Mouse (Mus musculus) cerebellum, adult 2 months (tissue): ENCODE measurements around the gene Ltbp1.

Source experiments
- CTCF ChIP-seq: fragments of 200-500 bp; IDR thresholded peaks from 2 replicates; pipeline ENCODE4 v1.5.1; 2011; ENCODE audit warnings: low read depth, mild to moderate bottlenecking, control low read depth, low read length, moderate library complexity, borderline replicate concordance; ENCODE audit not compliant: insufficient read depth
- POLR2A ChIP-seq: fragments of 200-500 bp; IDR thresholded peaks from 2 replicates; pipeline ENCODE4 v1.6.1; 2011; ENCODE audit warnings: low read length, control low read depth, borderline replicate concordance; ENCODE audit not compliant: insufficient read depth

- no peak for TF ChIP-seq CTCF
- TF ChIP-seq POLR2A: no peak
Observed at GRCm38 (mm10) chr17:75204065-75204464, 198.7 kb downstream of the Ltbp1 start.
